Mouse (Mus musculus): ENCODE results near the gene Tcf12. TPM values are rescaled to one million over a fixed set of nuclear protein-coding genes. Genes with fewer than 3 reads are reported as not detected.

The Tcf12 gene
- 8.2 and 8.6 TPM in 2 replicates for polyA plus RNA-seq (2015; fragmentation: Nextera tagmentation; extraction: Ambion mirVana)

DNA sequence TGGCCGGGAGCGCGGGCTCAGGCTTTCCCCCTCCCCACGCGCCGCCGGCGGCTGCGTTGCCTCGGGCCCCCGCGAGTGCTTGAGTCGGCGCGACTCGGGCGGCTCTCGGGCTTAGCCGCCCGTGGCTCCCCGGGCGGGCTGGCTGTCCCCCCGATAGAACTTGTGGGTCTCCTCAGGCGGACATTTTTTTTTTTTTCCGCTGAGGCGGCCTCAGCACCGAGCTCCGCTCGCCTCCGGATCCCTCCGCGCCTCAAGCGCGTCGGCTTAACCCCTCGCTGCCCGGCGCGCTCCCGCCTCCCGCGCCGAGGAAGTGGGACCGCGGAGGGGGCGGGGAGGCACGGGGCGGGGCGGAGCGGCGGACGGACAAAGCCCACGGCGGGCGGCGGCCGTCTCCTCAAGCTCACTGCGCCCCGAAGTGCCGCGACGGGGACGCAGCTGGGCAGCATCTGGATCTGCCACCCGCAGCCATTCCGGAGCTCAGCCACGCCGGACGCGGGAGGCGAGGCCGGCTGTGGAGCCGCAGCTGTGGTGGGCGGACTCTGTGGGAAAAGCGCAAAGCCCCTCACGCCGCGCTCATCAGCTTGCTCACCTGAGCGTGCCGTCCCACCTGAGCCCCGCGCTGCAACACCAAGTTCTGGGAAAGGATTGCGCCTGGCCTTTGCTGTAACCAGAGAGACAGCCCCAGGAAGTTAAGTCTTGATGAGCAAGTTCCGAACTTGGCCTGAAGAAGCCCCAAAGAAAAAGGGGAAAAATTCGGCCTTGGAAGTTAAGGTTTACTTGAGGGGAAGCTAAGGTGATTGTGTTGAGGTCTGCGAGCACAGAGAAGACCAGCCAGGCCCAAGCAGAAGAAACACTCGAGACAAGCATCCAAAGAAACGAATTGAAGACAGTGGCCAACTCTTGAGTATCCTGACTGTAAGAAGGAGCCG, at the start of gene Tcf12:
TSS of gene Tcf12 (minus strand) at position 250 of the 929 bp plus-strand sequence.
- Histone ChIP-seq H3K9me3 (replicated peaks; ENCODE audit: control insufficient read depth, low read length) (no peaks in the 10 kb centered on the region), H3K27me3 (ENCODE audit: control insufficient read depth, insufficient read depth, low read depth, low read length) (no peaks in the 10 kb centered on the region), H3K9ac (ENCODE audit: low read depth, low read length) (peak within 1 kb of the TSS; percentile 97), H3K27ac (ENCODE audit: low read length) (peak within 1 kb of the TSS; percentile 87), H3K4me1 (ENCODE audit: control insufficient read depth, low read depth, low read length) (peaks cover 13% of the 10 kb centered on the region), H3K4me3 (ENCODE audit: low read depth, low read length) (peak within 1 kb of the TSS; percentile 97), H3K4me2 (ENCODE audit: low read depth, low read length) (peak within 1 kb of the TSS; percentile 97), H3K36me3 (ENCODE audit: control insufficient read depth, insufficient read depth) (no peaks in the 10 kb centered on the region)
- peak; percentile 83 for ATAC-seq (ENCODE audit: low read depth)
- 2% methylated on average over 79 of the region's 88 CpGs for WGBS (ENCODE audit: insufficient replicate concordance)

DNA sequence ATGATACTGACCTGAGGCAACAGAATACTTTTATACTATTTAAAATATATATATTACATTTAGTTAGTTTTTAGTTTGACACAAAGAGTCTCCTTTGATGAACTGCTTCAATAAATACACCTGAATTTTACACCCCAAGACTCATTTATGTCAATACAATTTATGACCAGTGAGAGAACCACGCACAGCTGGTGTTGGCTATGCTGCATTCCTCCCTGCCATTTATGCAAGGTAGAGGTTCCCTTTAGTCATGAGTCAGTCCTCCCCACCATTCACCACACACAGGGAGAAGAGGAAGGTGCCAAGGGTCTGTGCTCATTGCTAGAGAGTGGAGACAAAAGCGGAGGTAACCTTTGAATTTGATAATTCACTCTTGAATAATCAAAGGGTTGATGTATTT, 46.7 kb upstream of the Tcf12 start:
- H3K4me1 ChIP-seq (ENCODE audit: control insufficient read depth, low read depth, low read length) = no peaks in the 10 kb centered on the region
- H3K27ac ChIP-seq (ENCODE audit: low read length) = no peak overlapping the region
- H3K36me3 ChIP-seq (ENCODE audit: control insufficient read depth, insufficient read depth) = no peaks in the 10 kb centered on the region
- no peaks in the 10 kb centered on the region for H3K9me3 ChIP-seq (replicated peaks; ENCODE audit: control insufficient read depth, low read length)
- no peak overlapping the region for H3K9ac ChIP-seq (ENCODE audit: low read depth, low read length)
- no peak overlapping the region for H3K4me3 ChIP-seq (ENCODE audit: low read depth, low read length)
- no peak overlapping the region for H3K4me2 ChIP-seq (ENCODE audit: low read depth, low read length)
- WGBS (ENCODE audit: insufficient replicate concordance) = 63% methylated on average over 2 of the region's 2 CpGs
- ATAC-seq (ENCODE audit: low read depth) = no peak
- H3K27me3 ChIP-seq (ENCODE audit: control insufficient read depth, insufficient read depth, low read depth, low read length) = peaks cover 6% of the 10 kb centered on the region

- Histone ChIP-seq H3K27ac (ENCODE audit: low read length) (no peak overlapping the region), H3K4me2 (ENCODE audit: low read depth, low read length) (no peak overlapping the region)
- 32% methylated on average over 1 of the region's 1 CpGs for WGBS (ENCODE audit: insufficient replicate concordance)
Observed at GRCm38 (mm10) chr9:72157091-72157490, 45.4 kb upstream of the Tcf12 start.

DNA sequence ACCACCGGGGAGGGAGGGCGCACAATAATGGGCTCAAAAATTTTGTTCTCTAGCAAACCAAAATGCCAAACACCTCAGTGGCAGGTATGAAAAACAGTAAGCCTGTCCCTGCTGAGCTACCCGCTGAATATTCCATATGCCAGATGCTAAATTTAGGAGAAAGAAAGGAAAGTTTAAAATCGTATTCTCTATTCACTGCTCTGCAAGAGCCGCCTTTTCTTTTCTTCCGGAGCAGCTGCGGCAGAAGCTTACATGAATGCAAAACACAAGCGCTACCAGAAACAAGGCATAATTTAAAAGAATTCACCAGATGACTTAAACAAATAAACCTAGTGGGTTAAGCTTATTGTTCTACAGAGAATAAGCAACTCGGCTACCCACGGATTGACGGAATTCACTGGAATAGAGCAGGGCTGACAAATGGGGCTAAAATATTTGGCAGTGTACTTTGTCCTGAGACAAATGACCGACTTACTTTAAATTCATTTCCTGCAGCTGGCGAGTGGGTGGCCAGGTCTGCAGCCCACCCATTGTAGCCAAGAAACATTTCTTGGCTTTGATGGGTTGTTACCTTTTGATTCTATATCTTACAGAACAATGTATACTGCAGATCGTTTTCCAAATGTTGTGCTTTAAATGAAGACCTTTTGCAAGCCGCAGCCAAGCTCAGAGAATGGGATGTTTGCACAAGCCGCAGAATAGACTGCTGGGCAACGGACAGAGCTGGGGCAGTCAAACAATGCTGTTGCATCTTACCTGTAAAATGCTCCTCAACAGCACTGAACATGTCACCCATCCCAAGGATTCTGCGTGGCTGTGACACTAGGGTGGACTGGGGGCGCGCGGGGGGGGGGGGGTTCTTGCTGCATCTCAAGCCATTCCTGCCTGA, 43.8 kb upstream of the Tcf12 start:
- H3K4me1 ChIP-seq (ENCODE audit: control insufficient read depth, low read depth, low read length) = no peaks in the 10 kb centered on the region
- peak overlapping the region; percentile 35 for H3K4me2 ChIP-seq (ENCODE audit: low read depth, low read length)
- H3K9me3 ChIP-seq (replicated peaks; ENCODE audit: control insufficient read depth, low read length) = no peaks in the 10 kb centered on the region
- no peak for ATAC-seq (ENCODE audit: low read depth)
- no peak overlapping the region for H3K27ac ChIP-seq (ENCODE audit: low read length)
- 22% methylated on average over 21 of the region's 21 CpGs for WGBS (ENCODE audit: insufficient replicate concordance)
- H3K9ac ChIP-seq (ENCODE audit: low read depth, low read length) = no peak overlapping the region
- peak overlapping the region; percentile 18 for H3K4me3 ChIP-seq (ENCODE audit: low read depth, low read length)
- peaks cover 6% of the 10 kb centered on the region for H3K27me3 ChIP-seq (ENCODE audit: control insufficient read depth, insufficient read depth, low read depth, low read length)
- no peaks in the 10 kb centered on the region for H3K36me3 ChIP-seq (ENCODE audit: control insufficient read depth, insufficient read depth)

More at GRCm38 (mm10) chr9:72157091-72157490, 45.4 kb upstream of the Tcf12 start:
- H3K4me1 ChIP-seq (ENCODE audit: control insufficient read depth, low read depth, low read length) = no peaks in the 10 kb centered on the region
- no peak overlapping the region for H3K4me3 ChIP-seq (ENCODE audit: low read depth, low read length)
- H3K9me3 ChIP-seq (replicated peaks; ENCODE audit: control insufficient read depth, low read length) = no peaks in the 10 kb centered on the region
- no peaks in the 10 kb centered on the region for H3K36me3 ChIP-seq (ENCODE audit: control insufficient read depth, insufficient read depth)
- no peak overlapping the region for H3K9ac ChIP-seq (ENCODE audit: low read depth, low read length)
- H3K27me3 ChIP-seq (ENCODE audit: control insufficient read depth, insufficient read depth, low read depth, low read length) = peaks cover 6% of the 10 kb centered on the region
- ATAC-seq (ENCODE audit: low read depth) = no peak

DNA sequence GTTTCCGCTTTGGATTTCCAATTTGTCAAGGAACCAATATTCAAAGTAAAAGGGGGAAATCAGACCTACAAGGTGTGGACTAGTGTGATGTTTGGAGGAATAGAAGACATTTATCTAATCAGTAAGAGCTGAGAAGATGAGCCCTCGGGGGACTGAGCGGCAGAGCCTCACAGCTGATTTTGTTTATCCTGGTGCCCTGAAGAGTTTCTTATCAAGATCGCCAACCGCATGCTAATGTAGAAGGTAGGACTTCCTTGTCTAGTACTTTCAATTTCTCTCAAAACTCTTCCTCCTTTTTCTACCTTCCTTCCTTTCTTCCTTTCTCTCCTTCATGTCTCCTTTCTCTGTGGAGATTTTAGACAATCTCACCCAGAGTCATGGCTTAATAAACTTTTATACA, 32.5 kb upstream of the Tcf12 start:
- no peaks in the 10 kb centered on the region for H3K36me3 ChIP-seq (ENCODE audit: control insufficient read depth, insufficient read depth)
- H3K27ac ChIP-seq (ENCODE audit: low read length) = no peak overlapping the region
- H3K9me3 ChIP-seq (replicated peaks; ENCODE audit: control insufficient read depth, low read length) = no peaks in the 10 kb centered on the region
- ATAC-seq (ENCODE audit: low read depth) = no peak
- H3K4me3 ChIP-seq (ENCODE audit: low read depth, low read length) = no peak overlapping the region
- 38% methylated on average over 5 of the region's 5 CpGs for WGBS (ENCODE audit: insufficient replicate concordance)
- no peak overlapping the region for H3K4me2 ChIP-seq (ENCODE audit: low read depth, low read length)
- H3K4me1 ChIP-seq (ENCODE audit: control insufficient read depth, low read depth, low read length) = no peaks in the 10 kb centered on the region
- no peak overlapping the region for H3K9ac ChIP-seq (ENCODE audit: low read depth, low read length)
- H3K27me3 ChIP-seq (ENCODE audit: control insufficient read depth, insufficient read depth, low read depth, low read length) = no peaks in the 10 kb centered on the region

GRCm38 (mm10) chr9:72137899-72138298, 26.2 kb upstream of the Tcf12 start:
- H3K4me3 ChIP-seq (ENCODE audit: low read depth, low read length) = no peak overlapping the region
- no peaks in the 10 kb centered on the region for H3K36me3 ChIP-seq (ENCODE audit: control insufficient read depth, insufficient read depth)
- no peak overlapping the region for H3K4me2 ChIP-seq (ENCODE audit: low read depth, low read length)
- no peak overlapping the region for H3K9ac ChIP-seq (ENCODE audit: low read depth, low read length)
- H3K27ac ChIP-seq (ENCODE audit: low read length) = no peak overlapping the region
- no peaks in the 10 kb centered on the region for H3K27me3 ChIP-seq (ENCODE audit: control insufficient read depth, insufficient read depth, low read depth, low read length)
- no peaks in the 10 kb centered on the region for H3K9me3 ChIP-seq (replicated peaks; ENCODE audit: control insufficient read depth, low read length)
- no peak for ATAC-seq (ENCODE audit: low read depth)
- peaks cover 2% of the 10 kb centered on the region for H3K4me1 ChIP-seq (ENCODE audit: control insufficient read depth, low read depth, low read length)

- Histone ChIP-seq H3K9ac (ENCODE audit: low read depth, low read length) (peak overlapping the region; percentile 80), H3K9me3 (replicated peaks; ENCODE audit: control insufficient read depth, low read length) (no peaks in the 10 kb centered on the region), H3K4me3 (ENCODE audit: low read depth, low read length) (peak overlapping the region; percentile 71), H3K36me3 (ENCODE audit: control insufficient read depth, insufficient read depth) (no peaks in the 10 kb centered on the region), H3K27ac (ENCODE audit: low read length) (no peak overlapping the region), H3K4me2 (ENCODE audit: low read depth, low read length) (peak overlapping the region; percentile 85), H3K27me3 (ENCODE audit: control insufficient read depth, insufficient read depth, low read depth, low read length) (no peaks in the 10 kb centered on the region), H3K4me1 (ENCODE audit: control insufficient read depth, low read depth, low read length) (peaks cover 6% of the 10 kb centered on the region)
- ATAC-seq (ENCODE audit: low read depth) = no peak
- WGBS (ENCODE audit: insufficient replicate concordance) = 44% methylated on average over 4 of the region's 4 CpGs
Observed at GRCm38 (mm10) chr9:72133772-72134245, 22.1 kb upstream of the Tcf12 start.

DNA sequence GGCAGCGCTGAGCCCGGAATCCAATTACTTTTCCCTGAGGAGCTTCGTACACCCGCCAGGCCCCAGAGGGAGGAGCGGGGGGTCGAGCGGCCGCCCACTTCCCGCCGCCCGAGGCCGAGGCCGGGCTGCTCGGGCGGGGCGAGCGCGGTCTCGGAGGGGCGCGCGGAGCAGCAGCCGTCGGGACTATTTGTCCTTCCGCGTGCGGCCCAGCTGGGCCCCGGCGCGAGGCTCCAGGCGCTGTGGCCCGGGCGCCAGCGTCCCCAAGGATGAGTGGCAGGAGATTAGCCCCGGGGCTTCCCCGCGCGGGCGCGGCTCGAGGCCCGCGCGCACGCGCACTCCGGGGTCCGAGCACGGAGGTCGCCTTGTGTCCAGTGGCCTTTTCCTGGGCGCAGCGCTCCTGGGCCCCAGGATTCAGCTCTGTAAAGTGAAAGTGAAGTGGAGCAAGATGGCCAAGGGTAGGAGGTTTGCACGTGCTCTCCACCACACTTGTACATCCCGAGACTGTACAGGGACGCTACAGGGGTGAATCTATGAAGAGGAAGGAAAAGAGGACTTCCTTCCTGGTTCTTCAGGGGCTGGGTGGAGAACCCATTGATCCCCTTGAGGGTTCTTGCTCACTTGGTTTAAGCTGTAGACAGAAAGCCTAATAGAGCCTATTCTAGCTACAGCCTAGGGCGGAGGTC, 21.6 kb upstream of the Tcf12 start:
- H3K9ac ChIP-seq (ENCODE audit: low read depth, low read length) = peak overlapping the region; percentile 80
- H3K4me2 ChIP-seq (ENCODE audit: low read depth, low read length) = peak overlapping the region; percentile 85
- H3K9me3 ChIP-seq (replicated peaks; ENCODE audit: control insufficient read depth, low read length) = no peaks in the 10 kb centered on the region
- H3K27me3 ChIP-seq (ENCODE audit: control insufficient read depth, insufficient read depth, low read depth, low read length) = no peaks in the 10 kb centered on the region
- ATAC-seq (ENCODE audit: low read depth) = peak; percentile 92
- H3K4me1 ChIP-seq (ENCODE audit: control insufficient read depth, low read depth, low read length) = peaks cover 6% of the 10 kb centered on the region
- H3K4me3 ChIP-seq (ENCODE audit: low read depth, low read length) = peak overlapping the region; percentile 71
- peak overlapping the region; percentile 73 for H3K27ac ChIP-seq (ENCODE audit: low read length)
- under 1% methylated on average over 53 of the region's 56 CpGs for WGBS (ENCODE audit: insufficient replicate concordance)
- no peaks in the 10 kb centered on the region for H3K36me3 ChIP-seq (ENCODE audit: control insufficient read depth, insufficient read depth)
